Mouse (Mus musculus) urinary bladder, postnatal 25 days (tissue): ENCODE data around the gene Rfk.

Experiments used
- DNase-seq: peaks from one replicate; pipeline ENCODE4 v3.0.0; 2022; ENCODE audit warnings: low spot score

Gene Rfk

DNA sequence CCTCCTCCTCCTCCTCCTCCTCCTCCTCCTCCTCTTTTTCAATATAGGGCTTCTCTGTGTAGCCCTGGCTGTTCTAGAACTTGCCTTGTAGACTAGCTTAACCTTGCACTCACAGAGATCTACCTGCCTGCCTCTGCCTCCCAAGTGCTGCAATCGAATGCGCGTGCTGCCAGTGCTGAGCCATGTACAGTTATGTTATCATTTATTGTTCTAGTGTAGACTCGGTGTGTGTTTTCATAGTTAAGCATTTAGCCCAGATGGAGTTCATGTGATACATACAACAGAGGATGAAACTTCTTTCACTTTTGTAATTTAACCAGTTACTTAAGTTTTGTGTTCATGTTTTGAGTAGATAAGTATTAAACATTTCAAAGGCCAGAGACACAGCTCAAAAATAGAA is 8.8 kb upstream of the Rfk start:
- DNase-seq = no peak

DNA sequence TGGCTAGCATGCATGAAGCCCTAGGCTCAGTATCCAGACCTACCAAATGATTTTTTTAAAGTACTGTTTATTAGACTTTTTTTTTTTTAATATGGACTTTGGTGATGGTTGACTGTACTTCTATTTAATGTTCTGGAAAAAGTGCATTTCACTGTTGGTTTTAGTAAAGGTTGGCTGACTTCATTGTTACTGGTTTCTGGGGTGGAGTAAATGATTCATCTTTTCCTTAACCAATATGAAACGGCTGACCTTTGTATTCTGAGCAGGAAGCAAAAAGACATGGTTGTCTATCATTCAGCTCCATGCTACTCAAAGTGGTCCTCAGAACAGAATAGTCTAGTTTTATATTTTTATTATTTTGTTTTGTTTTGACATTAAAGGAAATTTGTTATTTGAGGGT is 8.4 kb upstream of the Rfk start:
- no peak for DNase-seq

DNA sequence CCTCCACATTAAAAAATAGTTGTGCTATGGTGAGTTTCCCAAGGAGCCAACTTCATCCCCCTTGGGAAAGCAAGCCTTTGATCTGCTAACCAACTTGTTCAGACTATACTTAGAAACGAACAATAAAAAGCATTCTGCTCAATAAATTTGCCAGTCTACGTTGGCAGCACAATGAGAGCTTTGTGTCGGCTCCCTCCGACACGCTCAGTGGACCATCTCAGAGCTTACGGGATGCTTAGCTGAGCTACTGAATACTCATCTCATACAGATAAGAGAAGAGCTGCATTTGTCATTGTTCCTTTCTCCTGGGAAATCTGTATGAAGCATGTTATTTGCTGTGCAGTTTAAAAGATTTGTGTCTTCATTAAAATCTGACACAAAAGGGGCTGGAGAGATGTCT is 7.4 kb upstream of the Rfk start:
- DNase-seq = no peak

DNA sequence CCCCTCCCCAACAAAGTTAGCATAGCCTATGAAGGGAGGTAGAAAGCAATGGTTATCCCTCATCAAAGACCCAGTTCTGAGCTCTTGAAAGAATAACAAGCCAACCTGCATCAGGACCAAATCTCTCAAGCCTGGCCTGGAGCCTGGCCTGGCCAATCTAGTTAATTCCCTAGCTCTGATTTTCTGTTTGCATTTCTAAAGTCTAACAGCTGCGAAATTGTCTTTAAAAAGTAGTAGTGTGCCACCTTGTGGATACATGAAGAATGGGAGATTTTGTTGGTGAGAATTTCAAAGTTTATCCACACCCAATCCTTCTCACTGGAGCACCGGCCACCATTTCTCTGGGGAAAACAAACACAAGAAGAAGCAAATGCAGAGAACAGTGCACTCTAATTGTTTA is 5.4 kb upstream of the Rfk start:
- no peak for DNase-seq

DNA sequence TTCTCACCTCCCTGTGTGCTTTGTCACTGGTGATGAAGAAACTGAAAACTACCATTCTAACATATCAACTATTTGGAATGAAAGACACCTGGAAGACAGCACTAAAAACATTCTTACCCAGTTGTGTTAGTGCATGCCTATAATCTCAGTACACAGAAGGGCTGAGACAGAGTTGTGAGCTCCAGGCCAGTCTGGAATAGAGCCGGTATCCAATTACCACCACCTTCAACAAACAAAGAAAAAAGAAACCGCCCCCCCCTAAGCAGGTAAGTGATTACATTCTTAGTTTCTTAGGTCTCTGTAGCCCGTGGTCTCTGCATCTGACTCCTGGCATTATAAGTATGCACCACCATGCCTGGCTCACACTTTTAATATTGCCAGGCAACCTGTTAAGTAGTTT is 977 bp upstream of the Rfk start:
- no peak for DNase-seq

DNA sequence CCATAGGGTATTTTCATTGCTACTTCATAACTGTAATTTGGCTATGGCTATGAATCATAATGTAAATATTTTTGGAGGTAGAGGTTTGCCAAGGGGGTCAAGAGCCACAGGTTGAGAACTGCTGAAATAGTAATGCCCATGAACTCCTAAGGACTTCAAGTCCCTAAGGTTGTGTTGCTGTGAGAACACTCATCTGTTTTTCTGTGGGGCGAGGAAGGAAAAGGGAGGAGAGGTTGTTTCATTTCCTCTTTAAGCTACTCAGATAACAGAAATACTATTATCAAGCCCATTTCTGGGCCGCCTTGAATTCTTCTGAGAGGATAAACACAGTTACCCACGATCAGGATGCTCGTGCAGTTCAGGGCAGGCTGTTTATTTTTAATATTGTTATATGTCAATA is 3.0 kb downstream of the Rfk start:
- DNase-seq = no peak

DNA sequence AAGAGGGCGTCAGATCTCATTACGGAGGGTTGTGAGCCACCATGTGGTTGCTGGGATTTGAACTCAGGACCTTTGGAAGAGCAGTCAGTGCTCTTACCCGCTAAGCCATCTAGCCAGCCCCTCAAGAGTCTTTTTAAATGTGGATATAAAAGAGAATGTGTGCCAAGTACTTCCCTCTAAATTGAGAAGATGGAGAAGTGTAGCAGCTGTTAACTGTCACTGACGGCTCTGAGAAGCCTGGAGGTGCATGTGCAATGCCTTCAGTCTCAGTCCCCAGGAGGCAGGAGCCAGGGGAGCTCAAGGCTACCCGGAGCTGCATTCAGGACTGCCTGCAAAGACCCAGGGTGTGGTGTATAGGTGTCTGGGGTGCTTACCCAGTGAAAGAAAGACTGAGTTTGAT is 4.1 kb downstream of the Rfk start:
- DNase-seq = no peak

DNA sequence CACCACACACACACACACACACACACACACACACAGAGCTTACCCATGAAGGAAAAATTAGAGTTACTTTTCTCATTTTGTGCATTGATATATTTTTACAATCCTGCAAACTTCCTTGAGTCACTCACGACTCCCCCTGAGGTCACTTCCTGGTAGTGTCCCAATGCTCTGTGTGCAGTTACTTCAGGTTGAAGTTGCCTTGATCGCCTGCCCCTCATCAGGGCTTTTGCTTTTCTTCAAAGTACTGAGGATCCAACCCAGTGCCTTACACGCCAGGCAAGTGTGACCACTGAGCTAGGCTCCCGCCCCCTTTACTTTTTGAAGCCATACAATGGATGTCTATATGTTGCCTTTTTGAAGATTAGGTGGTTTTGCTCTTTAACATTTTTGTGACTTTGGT is 6.1 kb downstream of the Rfk start:
- no peak for DNase-seq

DNA sequence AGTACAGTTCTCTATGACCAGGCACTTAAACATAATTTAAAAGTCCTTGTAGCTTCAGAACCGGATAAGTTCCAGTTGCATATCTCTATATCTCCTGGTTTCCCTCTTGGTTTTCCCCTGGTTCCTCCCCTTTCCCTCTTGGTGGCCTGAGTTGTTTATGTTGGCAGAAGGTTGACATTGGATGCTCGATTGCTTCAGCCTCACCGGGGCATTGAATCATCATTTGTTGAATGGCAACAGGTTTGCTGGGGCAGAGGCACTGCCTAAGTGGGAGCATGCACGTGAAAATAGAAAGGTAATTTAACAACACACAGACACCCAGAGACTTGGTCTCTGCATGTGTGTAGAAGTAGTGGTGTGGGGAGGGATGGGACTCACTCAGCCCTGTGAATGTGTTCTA is 6.7 kb downstream of the Rfk start:
- no peak for DNase-seq

DNA sequence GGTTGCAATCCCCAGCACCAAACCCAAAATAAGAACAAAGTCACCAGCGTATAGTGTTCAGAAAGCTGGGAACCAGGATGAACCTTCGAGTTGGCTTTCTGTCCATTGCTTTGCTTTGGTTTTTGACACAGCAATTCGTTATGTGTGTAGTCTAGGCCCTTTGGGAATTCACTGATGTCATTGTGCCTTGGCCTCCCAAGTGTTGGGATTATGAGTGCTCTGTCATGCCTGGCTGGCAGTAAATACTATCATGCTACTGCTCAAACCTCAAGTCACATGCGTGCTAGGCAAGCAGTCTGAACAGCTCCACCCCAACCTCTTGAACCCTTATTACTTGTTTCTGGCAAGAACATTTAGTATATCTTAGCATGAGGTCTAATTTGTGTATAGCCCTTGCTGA is 9.3 kb downstream of the Rfk start:
- no peak for DNase-seq

DNA sequence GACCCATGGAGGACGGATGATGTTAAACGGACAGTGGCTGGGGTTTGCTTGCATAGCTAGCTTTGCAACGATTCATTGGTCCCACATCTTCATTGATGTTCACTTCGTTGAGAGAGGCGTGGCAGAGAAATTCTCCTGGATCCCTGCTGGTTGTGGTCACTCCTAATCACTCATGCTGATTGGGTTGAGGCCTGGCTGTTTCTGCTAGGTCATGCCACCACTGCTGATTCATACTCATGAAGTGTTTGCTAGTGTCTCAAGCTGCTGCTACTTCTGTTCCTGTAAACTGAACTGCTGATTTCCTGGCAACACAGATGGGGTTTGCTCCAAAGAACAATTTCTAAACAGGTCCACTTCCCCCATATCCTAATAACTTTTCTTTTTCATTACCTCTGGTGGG is 13.0 kb downstream of the Rfk start:
- DNase-seq = no peak

DNA sequence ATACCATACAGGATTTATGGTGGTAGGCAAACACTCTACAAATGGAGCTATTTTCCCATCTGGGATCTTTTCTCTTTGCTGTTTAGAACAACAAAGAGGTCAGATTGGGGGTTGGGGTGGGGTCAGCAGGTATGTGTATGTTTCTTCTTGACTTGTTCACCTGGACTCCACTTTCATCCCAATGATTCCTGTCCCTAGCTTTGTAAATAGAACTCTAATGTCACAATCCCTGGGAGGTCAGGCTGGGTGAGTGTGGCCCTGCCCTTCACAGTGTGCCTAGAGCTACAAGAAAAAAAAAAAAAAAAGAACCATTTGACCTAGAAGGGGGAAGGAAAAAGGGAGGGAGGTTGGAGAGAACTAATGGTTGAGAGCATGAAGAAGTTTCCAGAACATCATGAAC is 14.7 kb downstream of the Rfk start:
- no peak for DNase-seq

DNA sequence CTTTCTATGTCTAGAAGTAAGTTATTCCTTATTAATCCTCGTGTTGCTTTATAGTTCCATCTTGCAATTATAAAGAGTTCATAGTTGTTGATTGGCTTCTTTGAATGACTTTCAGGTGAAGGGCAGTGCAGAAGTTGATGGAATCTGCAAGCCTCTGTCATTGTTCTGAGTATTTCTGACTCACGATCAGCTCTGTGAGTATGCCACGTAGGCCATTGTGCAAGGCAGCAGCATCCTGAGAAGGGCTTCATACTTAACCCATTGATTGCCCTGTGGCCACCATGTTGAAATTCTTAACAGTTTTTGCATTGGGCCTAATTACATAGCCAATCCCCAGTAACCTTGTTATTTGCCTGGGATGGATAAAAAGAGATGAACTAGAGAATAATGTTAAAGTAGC is 15.5 kb downstream of the Rfk start:
- no peak for DNase-seq

DNA sequence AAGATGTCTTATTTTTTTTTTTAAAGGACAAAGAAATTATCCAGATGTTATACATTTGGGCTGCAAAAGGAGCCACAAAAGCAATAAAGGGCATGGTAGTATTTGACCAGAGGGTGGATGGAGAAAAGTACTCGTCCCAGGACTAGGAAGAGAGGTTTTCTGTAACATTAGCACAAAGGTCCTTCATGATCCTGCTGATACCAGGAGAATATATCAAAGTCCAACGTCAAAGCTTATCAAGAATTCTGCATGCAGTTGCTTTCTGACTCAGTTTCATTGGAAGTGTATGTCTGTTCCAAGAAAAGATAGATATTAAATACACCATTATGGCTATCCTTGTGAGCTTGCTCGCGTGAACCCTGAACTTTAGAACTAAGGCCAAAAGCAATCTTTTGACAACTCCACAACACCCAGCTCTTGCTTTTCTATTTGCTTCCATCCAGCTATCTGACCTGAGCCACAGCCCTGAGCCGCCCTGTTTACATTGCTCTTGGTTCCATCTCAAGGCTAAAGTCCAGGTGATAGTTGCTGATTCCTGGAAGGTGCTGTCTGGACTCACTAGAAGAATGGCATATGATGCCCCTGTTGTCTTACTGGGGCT is 16.7 kb downstream of the Rfk start:
- no peak for DNase-seq

DNA sequence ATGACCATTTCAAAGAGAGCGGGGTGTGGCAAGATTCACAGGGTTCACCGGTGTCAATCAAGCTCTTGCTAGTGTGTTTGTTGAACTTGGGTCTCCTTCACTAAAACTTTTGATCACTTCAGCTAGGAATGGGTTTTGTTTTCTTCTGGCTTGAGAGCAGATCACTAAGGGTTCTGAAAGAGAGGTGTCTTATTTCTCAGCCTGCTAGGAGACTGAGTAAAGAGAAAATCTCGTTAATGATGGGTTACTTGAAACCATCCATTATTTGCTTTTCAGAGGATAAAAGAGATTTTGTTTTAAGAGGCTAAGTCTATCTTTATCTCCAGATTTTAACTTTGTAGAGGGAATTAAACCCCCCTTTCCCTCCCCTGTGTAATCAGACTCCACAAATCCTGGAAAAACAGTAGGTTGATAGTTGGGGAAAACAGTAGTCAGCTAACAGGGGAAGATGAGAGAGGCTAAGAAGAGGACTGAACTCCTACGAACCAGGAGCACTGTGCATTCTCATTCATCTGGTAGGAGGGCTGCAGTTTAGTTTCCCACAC is 19.1 kb downstream of the Rfk start:
- DNase-seq = no peak

DNA sequence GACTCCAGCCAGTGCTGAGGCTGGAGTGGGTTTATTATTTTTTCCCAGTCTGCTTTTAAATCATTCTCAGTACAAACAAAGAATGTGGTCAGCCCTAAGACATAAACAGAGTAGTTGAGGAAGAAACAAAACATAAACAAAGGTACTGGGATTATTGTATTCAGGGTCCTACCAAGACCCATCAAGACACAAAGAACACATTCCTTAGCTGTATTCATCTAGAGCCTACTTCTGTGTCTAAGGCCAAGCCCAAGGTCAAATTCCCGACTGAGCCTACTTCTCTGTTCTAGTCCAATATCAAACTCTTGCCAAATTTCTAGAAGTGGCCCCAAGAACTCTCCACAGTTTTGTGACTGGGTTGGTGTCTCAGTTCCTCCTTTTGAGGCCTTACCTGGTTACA is 24.0 kb downstream of the Rfk start:
- DNase-seq = no peak

DNA sequence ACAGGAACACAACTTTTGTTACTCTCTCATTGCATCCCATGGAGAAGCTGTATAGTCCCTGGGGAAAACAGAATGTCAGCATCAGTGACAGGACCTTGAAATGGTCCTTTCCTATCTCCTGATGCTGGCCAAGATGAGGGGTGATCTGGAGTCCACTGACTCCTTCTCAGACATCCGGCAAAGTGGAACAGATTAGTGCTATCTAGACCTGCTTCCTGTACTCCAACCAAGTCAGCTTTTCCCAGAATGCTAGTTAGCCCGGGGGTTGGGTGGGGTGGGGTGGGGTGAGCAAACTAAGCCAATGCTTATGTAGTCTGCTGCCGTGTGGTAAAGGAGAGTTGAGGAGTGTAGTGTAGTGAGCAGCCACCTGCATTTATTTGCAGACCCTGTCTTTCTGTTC is 29.5 kb downstream of the Rfk start:
- no peak for DNase-seq

DNA sequence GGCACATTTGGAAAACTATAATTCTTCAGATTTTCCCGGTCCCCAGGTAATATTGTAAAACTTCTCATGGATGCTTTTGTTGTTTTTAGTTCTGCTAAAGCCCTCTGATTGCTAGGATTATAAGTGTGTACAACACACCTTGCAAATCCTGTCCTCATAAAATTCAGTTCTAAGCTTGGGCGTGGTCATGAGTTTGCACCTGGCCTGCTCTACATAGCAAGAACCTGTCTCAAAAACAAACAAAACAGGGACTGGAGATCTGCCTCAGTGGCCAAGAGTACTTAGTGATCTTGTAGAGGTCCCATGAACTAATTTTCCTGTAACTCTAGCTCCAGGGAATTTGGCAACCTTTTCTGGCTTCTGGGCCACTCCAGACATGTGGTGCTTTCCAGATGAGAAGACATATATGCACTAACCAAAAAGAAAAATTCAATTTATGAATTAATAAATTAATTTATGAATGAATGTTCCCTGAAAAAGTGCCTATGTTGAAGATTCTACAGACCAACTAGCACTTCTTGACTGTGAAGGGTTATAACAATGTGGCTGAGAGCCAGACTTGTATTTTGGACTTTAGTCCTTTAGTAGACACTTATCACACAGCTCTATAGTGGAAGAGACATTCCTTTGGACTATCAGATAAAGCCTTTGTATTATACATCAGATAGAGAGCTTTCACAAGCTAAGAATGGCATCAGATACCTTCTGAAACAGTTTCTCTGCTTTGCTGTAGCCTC is 34.1 kb downstream of the Rfk start:
- no peak for DNase-seq

DNA sequence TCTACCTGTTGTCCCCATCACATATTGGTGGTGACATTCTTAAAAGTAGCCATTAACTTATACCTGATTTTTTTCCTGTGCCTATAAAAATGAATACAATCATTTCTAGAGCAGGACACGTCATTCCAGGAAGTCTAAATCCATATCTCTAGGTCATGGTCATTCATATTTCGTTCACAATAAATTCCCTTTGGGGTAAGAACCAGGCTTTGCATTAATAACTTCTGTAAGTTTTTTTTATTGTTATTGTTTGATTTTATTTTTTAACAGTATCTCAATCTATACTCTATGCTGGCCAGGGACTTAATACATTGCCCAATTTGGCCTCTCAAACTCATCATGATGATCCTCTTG is 34.7 kb downstream of the Rfk start:
- no peak for DNase-seq

DNA sequence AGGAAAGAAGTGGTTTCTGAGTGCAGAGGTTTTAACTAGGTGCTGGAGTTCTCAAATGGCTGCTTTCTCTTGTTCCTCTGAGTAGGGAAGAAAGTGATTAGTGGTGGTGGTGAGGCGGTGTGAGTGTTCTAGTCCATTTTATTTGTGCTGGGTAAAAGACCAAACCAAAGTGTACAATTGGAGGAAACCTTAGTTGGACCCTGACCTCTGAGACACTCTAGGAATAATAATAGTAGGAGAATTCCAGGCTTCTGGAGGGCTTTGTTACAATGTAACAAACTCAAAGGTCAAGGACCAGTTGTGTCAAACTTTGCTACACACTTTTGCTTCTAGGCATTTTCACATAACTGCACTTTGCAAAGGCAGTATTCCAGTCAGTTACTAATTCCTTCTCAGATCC is 42.8 kb downstream of the Rfk start:
- no peak for DNase-seq

DNA sequence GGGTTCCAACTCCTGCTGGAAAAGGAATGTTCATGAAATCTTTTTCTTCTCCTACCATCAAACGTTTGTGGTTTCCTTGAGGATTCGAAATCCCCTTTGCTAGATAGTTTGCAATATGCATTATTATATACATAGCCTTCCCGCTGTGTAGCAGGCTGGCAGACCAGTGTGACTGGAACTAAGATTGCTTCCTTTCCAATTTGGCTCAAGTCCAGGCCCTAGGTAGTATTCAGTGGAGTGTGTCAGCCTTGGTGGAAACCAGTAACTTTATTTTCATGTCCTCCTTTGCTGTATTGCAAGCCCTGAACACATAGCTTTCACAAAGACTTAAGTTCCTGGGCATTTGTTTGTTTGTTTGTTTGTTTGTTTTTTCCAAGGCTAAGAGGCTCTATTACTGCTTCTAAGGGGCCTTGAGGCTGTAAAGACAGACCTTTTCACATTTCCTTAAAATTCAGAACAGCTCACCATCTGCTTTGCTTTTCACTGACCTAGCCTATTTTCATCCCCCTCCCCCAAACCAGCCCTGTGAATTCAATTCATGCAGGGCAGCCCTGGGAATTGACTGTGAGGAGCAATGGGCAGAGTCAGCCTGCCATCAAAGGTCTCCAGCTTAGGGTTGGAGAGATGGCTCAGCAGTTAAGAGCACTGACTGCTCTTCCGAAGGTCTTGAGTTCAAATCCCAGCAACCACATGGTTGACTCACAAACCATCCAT is 45.8 kb downstream of the Rfk start:
- no peak for DNase-seq

DNA sequence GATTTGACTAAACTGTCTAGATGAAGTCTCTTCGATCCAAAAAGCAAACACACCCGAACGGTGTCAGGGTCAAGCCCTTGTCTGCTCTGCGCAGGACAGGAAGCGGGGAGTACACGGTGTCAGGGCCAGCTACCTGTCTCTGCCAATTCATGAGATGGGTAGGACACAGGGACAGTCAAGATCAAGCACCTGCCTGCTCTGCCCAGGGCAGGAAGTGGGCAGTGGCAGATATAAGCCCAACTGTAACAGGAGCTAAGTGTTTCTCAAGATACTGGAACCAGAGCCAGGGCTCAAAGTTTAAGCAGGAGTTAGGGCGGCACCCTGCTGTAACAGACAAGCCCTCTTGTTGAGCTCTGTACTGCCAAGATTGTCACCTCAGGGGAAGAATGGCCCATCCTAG is 49.7 kb downstream of the Rfk start:
- no peak for DNase-seq
